Mouse (Mus musculus) stomach, postnatal 0 days (tissue): ENCODE measurements around the gene Papss1. TPM values are rescaled to one million over a fixed set of nuclear protein-coding genes. Genes with fewer than 3 reads are reported as not detected.

ENCODE experiments used
- ATAC-seq: fragments of 200-750 bp; cut with Nextera tagmentation; 2 replicates; pipeline ENCODE4 v1.8.0; 2017; ENCODE audit not compliant: low FRiP score, low TSS enrichment
- DNase-seq: peaks from one replicate; pipeline ENCODE4 v3.0.0-alpha.2; 2016; ENCODE audit warnings: low spot score
- H3K27ac ChIP-seq: fragments of 300-500 bp; sonication (generic); replicated peaks from 2 replicates; pipeline ENCODE4 v1.5.1; 2014; ENCODE audit warnings: mild to moderate bottlenecking, control low read depth
- H3K27me3 ChIP-seq: fragments of 300-500 bp; sonication (generic); 2 replicates; pipeline ENCODE4 v1.6.1; 2014; ENCODE audit warnings: low read length; ENCODE audit not compliant: control insufficient read depth, insufficient read depth
- H3K36me3 ChIP-seq: fragments of 300-500 bp; sonication (generic); 2 replicates; pipeline ENCODE4 v1.6.1; 2014; ENCODE audit warnings: low read length, mixed read lengths; ENCODE audit not compliant: control insufficient read depth, insufficient read depth
- H3K4me1 ChIP-seq: fragments of 300-500 bp; sonication (generic); replicated peaks from 2 replicates; pipeline ENCODE4 v1.6.1; 2014; ENCODE audit warnings: antibody characterized with exemption; ENCODE audit not compliant: control insufficient read depth, insufficient read depth
- H3K4me2 ChIP-seq: fragments of 300-500 bp; sonication (generic); replicated peaks from 2 replicates; pipeline ENCODE4 v1.6.1; 2014; ENCODE audit warnings: low read depth, mild to moderate bottlenecking, control low read depth, moderate library complexity
- H3K4me3 ChIP-seq: fragments of 300-500 bp; sonication (generic); 2 replicates; pipeline ENCODE4 v1.5.1; 2014; ENCODE audit warnings: low read depth, low read length, control low read depth
- H3K9ac ChIP-seq: fragments of 300-500 bp; sonication (generic); 2 replicates; pipeline ENCODE4 v1.6.1; 2014; ENCODE audit warnings: mild to moderate bottlenecking, low read length, control low read depth, mixed read lengths
- H3K9me3 ChIP-seq: fragments of 300-500 bp; sonication (generic); 2 replicates; pipeline ENCODE4 v1.6.1; 2016; ENCODE audit warnings: low read length; ENCODE audit not compliant: control insufficient read depth
- CTCF ChIP-seq: IDR thresholded peaks from 2 replicates; pipeline ENCODE4 v1.5.1; 2016; ENCODE audit warnings: antibody characterized with exemption, low read depth, mild to moderate bottlenecking, moderate library complexity
- EP300 ChIP-seq: optimal IDR thresholded peaks from 2 replicates; pipeline ENCODE3; 2016; ENCODE audit warnings: antibody characterized with exemption
- WGBS: fragments of 180-500 bp; shearing (Covaris S2); extraction: QIAGEN DNeasy Blood & Tissue Kit; methylation state at CpG from one replicate; pipeline ENCODE4 v1.1.7; 2014; 5-methylcytosine and 5-hydroxymethylcytosine counted together
- polyA plus RNA-seq: library from polyadenylated mRNA; unstranded; fragments of >200 nt; fragmentation: Nextera tagmentation; extraction: Ambion mirVana; gene quantifications from 2 replicates; pipeline ENCODE4 v1.2.1, GENCODE M21; 2015

The Papss1 gene
- polyA plus RNA-seq, 1 experiment from 2014 or later: 56.6 TPM

DNA sequence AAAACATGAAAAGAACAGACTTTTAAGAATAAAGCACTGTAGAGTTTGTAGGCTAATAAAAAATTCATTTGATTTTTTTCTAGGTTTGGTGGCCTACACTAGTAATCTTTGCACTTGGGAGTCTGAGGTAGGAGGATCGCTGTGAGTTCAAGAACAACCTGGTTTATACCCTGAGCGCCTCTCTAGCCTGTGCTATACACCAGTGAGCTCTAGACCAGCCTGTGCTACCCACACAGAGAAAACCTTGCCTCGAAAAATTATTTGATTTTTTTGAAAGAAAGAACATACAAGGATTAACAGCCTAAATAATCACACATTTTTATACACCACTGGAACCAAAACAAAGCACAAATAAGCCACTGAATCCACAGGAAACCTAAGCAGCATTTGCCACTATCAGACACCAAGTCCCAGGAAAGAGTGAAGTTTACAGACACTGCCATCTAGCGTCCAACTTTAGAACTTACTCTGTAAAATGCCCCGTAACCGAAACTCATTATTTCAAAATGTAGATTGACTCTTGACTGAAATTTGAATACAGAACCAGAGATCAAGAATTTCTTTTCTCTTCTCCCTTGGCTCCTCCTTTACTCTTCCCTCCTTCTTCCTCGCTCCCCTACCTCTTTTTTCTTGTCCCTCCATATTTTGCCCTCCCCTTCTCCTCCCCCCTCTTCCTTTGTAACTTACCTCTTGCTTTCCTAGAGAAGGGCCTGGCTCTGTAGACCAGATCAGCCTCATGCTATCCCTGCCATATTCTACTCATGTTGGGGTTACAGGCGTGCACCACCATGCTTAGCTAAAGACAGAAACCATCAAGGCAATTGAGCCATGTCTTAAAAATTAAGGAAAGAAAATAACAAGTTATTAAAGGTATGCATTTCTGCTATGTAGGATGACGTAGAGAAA lies 12.0 kb upstream of the Papss1 start:
- Histone ChIP-seq H3K9ac (no peak overlapping the region), H3K27ac (no peak overlapping the region), H3K4me2 (no peak overlapping the region), H3K27me3 (no peaks in the 10 kb centered on the region), H3K4me3 (no peak overlapping the region), H3K36me3 (no peaks in the 10 kb centered on the region), H3K4me1 (no peaks in the 10 kb centered on the region), H3K9me3 (no peaks in the 10 kb centered on the region)
- DNase-seq (peak; percentile 22), ATAC-seq (no peak)
- TF ChIP-seq CTCF (peak; percentile 90), EP300 (no peak)
- 36% methylated on average over 9 of the region's 9 CpGs for WGBS

DNA sequence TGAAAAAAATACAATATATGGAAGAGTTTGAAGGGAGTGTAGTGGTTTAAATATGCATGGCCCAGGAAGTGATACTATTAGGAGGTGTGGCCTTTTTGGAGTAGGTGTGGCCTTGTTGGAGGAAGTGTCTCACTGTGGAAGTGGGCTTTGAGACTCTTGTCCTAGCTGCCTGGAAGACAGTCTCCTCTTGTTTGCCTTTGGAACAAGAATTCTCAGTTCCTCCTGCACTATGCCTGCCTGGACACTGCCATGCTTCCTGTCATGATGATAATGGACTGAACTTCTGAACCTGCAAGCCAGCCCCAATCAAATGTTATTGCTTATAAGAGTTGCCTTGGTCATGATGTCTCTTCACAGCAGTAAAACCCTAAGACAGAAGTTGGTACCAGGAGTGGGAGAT lies 8.8 kb upstream of the Papss1 start:
- Histone ChIP-seq H3K4me3 (no peak overlapping the region), H3K27ac (no peak overlapping the region), H3K27me3 (no peaks in the 10 kb centered on the region), H3K4me2 (no peak overlapping the region), H3K9ac (no peak overlapping the region), H3K9me3 (no peaks in the 10 kb centered on the region), H3K36me3 (no peaks in the 10 kb centered on the region), H3K4me1 (no peaks in the 10 kb centered on the region)
- DNase-seq: no peak
- no peak for ATAC-seq
- TF ChIP-seq EP300 (no peak), CTCF (no peak)

DNA sequence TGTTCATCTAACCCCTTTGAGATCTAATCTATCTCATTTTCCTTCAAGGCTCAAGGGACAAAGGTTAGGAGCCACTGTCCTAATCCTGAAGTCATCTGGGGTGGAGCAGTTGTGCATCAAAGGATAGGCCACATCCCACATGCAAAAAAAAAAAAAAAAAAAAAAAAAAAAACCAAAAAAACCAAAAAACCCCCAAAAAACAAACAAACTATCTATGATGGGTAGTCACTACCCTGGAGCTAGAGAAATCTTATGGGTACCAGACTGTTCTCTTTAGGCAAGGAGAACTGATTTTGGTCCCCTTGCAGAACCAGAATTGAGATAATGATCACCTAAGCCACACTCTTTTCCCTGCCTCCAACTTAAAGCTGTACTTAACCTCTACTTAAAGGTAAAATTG lies 3.0 kb upstream of the Papss1 start:
- H3K4me3 ChIP-seq: no peak overlapping the region
- H3K9ac ChIP-seq: no peak overlapping the region
- H3K9me3 ChIP-seq: no peaks in the 10 kb centered on the region
- DNase-seq (no peak), ATAC-seq (no peak)
- H3K36me3 ChIP-seq: no peaks in the 10 kb centered on the region
- H3K27ac ChIP-seq: no peak overlapping the region
- TF ChIP-seq EP300: no peak
- no peak for TF ChIP-seq CTCF
- peaks cover 4% of the 10 kb centered on the region for H3K4me1 ChIP-seq
- no peak overlapping the region for H3K4me2 ChIP-seq
- no peaks in the 10 kb centered on the region for H3K27me3 ChIP-seq

DNA sequence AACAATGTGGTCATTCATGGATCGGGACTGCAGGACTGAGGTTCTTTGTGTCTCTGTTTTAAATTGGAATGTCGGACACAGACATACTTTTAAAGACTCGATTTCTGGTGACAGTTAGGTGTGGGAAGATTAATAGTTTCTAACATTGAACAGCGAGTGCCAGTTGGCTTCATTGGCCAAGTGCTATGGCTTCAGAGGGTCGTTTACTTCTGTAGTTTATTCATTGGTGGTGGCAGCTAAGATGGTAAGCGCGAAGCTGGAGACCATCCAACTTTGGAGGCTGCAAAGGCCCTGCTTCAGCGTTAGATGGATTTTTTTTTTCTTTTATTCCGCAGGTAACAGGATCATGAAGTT lies 666 bp downstream of the Papss1 start:
- peaks cover 3% of the 10 kb centered on the region; the same call in 1 of the 2 replicates for H3K36me3 ChIP-seq
- WGBS: 1% methylated on average over 9 of the region's 9 CpGs
- H3K27me3 ChIP-seq: no peaks in the 10 kb centered on the region
- no peak for ATAC-seq
- peak overlapping the region; percentile 90 for H3K4me3 ChIP-seq
- H3K9me3 ChIP-seq: no peaks in the 10 kb centered on the region
- no peak for TF ChIP-seq CTCF
- no peak for TF ChIP-seq EP300
- no peak for DNase-seq
- peak overlapping the region; percentile 95 for H3K27ac ChIP-seq
- H3K4me2 ChIP-seq: peak overlapping the region; percentile 64
- H3K9ac ChIP-seq: peak overlapping the region; percentile 90
- H3K4me1 ChIP-seq: peaks cover 4% of the 10 kb centered on the region

DNA sequence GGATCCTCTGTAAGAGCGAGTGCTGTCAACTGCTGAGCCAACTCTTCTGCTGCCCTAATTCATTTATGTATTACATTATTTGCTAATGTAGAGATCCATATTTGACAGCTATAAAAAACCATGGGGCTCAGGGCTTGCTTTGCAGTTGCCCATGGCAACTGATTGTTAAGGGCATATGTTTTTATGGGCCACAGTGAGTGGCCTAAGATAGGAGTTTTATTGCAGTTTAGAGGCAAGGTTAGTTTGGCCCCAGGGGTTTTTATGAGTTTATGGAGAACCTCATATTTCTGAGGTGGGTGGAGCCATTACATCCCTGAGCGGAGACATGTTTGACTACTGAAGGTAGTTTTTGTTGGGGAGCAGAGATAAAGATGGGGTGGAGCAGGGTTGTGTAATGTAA lies 1.7 kb downstream of the Papss1 start:
- ATAC-seq: no peak

DNA sequence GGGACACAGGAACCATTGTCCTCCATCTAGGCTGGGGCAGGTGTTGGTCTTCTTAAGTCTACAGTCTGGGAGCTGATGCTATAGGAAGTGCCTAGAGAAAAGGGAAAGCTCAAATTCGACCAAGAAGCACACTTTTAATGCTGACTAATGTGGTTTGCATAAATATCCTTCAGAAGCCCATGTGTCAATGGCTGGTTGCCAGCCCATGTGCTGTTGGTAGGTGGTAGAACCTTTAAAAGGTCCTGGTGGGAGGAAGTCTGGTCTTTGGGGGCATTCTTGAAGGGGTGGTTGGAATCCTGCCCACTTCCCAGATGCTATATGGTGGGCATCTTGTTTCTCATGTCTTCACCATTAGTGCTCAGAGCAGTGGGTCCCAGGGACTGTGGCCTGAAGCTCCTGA lies 5.9 kb downstream of the Papss1 start:
- H3K36me3 ChIP-seq: peaks cover 3% of the 10 kb centered on the region; the same call in 1 of the 2 replicates
- TF ChIP-seq EP300: no peak
- no peak for TF ChIP-seq CTCF
- no peak overlapping the region for H3K4me2 ChIP-seq
- 44% methylated on average over 1 of the region's 1 CpGs for WGBS
- no peaks in the 10 kb centered on the region for H3K9me3 ChIP-seq
- no peak overlapping the region for H3K9ac ChIP-seq
- H3K4me1 ChIP-seq: peaks cover 7% of the 10 kb centered on the region; the same call in 1 of the 2 replicates
- no peak for DNase-seq
- no peak overlapping the region for H3K4me3 ChIP-seq
- no peaks in the 10 kb centered on the region for H3K27me3 ChIP-seq
- H3K27ac ChIP-seq: no peak overlapping the region
- no peak for ATAC-seq

More for the DNA sequence above, 1.7 kb downstream of the Papss1 start:
- Histone ChIP-seq H3K9ac (no peak overlapping the region), H3K27ac (no peak overlapping the region), H3K9me3 (no peaks in the 10 kb centered on the region), H3K4me1 (peaks cover 4% of the 10 kb centered on the region), H3K36me3 (peaks cover 3% of the 10 kb centered on the region; the same call in 1 of the 2 replicates), H3K4me2 (peak overlapping the region; percentile 64), H3K27me3 (no peaks in the 10 kb centered on the region), H3K4me3 (no peak overlapping the region)
- WGBS: 59% methylated on average over 2 of the region's 2 CpGs
- no peak for DNase-seq
- no peak for TF ChIP-seq EP300
- no peak for TF ChIP-seq CTCF
